Mouse (Mus musculus): ENCODE data around the gene Gm10643. TPM values are rescaled to one million over a fixed set of nuclear protein-coding genes. Genes with fewer than 3 reads are reported as not detected.
A peak's percentile ranks its signal among the peaks of the same experiment; 100 is the strongest.

The Gm10643 gene
- total RNA-seq, 2 experiments from 2014 or later = 2.6 to 3.3 TPM

- DNase-seq = no peak
- intact Hi-C loops (cut with DNase I) = no loop called here
Observed at GRCm38 (mm10) chr8:84072321-84072720, 7.4 kb upstream of the Gm10643 start.

- intact Hi-C loops (cut with DNase I) = no loop called here
- peak in 1 of 2 experiments; percentile 33 for DNase-seq
Observed at GRCm38 (mm10) chr8:84071921-84072320, 7.0 kb upstream of the Gm10643 start.

GRCm38 (mm10) chr8:84070667-84071066 is 5.7 kb upstream of the Gm10643 start:
- intact Hi-C loops (cut with DNase I) = no loop called here
- DNase-seq = no peak

- DNase-seq = no peak
- intact Hi-C loops (cut with DNase I) = no loop called here
Observed at GRCm38 (mm10) chr8:84070241-84070640, 5.3 kb upstream of the Gm10643 start.

GRCm38 (mm10) chr8:84069750-84070149 is 4.8 kb upstream of the Gm10643 start:
- DNase-seq = no peak
- intact Hi-C loops (cut with DNase I) = no loop called here

GRCm38 (mm10) chr8:84069169-84069568 is 4.2 kb upstream of the Gm10643 start:
- intact Hi-C loops (cut with DNase I) = no loop called here

GRCm38 (mm10) chr8:84068316-84069035 is 3.5 kb upstream of the Gm10643 start:
- intact Hi-C loops (cut with DNase I) = no loop called here
- no peak for DNase-seq

More at GRCm38 (mm10) chr8:84069169-84069568, 4.2 kb upstream of the Gm10643 start:
- no peak for DNase-seq

GRCm38 (mm10) chr8:84067911-84068310 is 3.0 kb upstream of the Gm10643 start:
- intact Hi-C loops (cut with DNase I) = no loop called here
- no peak for DNase-seq

GRCm38 (mm10) chr8:84067047-84067573 is 2.2 kb upstream of the Gm10643 start:
- intact Hi-C loops (cut with DNase I) = no loop called here

GRCm38 (mm10) chr8:84066291-84066930 is 1.5 kb upstream of the Gm10643 start, which contains the start of gene Rfx1:
Gene Rfx1, plus strand, starts transcription at chr8:84066834.
- intact Hi-C loops (cut with DNase I) = no loop called here

More at GRCm38 (mm10) chr8:84067047-84067573, 2.2 kb upstream of the Gm10643 start:
- peak; percentile 98 for DNase-seq

GRCm38 (mm10) chr8:84065457-84066072 is 628 bp upstream of the Gm10643 start:
- no peak for DNase-seq
- intact Hi-C loops (cut with DNase I) = no loop called here

More at GRCm38 (mm10) chr8:84066291-84066930, 1.5 kb upstream of the Gm10643 start, which contains the start of gene Rfx1:
- DNase-seq = peak; percentile 97 to 99

DNA sequence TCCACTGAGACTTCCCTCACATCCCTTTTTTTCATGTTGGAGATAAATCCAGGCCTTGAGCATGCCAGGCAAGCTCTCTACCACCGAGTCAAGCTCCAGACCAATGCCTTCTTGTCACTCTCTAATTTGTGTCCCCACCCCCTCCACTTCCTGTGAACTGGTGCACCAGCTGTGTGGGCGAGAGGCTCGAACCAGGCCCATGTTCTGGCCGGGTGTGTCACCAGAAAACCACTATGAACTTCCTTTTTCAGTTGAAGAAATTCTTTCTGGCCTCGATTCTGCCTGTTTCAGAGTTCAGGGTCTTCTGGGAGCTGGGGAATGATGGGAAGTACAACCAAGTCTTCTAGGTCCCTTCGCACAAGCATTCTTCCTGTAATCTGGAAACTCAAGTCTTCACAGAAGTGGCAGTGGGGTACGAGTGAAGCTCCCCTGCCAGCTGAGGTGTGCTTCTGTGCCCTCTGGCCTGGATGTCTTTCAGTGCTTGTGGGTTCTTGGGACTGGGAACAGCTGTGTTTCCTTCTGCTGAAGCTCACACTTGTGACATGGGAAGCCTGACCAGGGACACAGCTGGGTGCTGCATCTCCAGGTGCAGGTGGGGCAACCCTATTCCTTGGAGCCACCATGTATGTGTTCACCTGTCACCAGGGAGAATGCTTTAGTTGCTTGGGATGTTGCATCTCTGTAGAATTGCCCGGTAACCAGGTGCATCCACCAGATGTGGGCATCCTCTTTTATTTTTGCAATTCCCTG is 901 bp downstream of the Gm10643 start:
- intact Hi-C loops (cut with DNase I) = no loop called here
- no peak for DNase-seq

- DNase-seq = no peak
- intact Hi-C loops (cut with DNase I) = no loop called here
Observed at GRCm38 (mm10) chr8:84060245-84060644, 4.7 kb downstream of the Gm10643 start.

GRCm38 (mm10) chr8:84059226-84059625 is 5.7 kb downstream of the Gm10643 start:
- no peak for DNase-seq

DNA sequence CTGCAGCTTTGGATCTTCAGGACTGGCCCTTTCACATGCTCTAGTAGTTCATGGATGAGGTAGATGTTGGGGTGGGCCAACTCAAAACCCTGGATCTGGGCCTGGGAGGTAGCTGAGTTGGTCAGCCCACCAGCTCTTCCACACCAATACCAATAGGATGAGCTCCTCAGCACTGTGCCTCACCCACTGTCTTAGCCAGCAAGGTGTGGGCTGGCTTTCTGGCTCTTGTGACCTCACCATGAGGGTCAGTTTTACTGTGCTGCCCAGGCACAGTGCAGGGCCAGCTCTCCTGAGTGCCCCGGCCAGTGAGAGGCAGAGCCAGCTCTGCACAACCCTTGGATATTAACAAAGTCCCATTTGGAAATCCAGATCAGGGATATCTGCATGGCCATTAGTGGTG is 7.1 kb downstream of the Gm10643 start:
- intact Hi-C loops (cut with DNase I) = no loop called here

More at GRCm38 (mm10) chr8:84059226-84059625, 5.7 kb downstream of the Gm10643 start:
- intact Hi-C loops (cut with DNase I) = no loop called here

GRCm38 (mm10) chr8:84053229-84053628 is 11.7 kb downstream of the Gm10643 start:
- intact Hi-C loops (cut with DNase I) = no loop called here
- DNase-seq = no peak

More for the DNA sequence above, 7.1 kb downstream of the Gm10643 start:
- DNase-seq = no peak

GRCm38 (mm10) chr8:84052746-84053145 is 12.2 kb downstream of the Gm10643 start:
- intact Hi-C loops (cut with DNase I) = no loop called here
- DNase-seq = no peak

DNA sequence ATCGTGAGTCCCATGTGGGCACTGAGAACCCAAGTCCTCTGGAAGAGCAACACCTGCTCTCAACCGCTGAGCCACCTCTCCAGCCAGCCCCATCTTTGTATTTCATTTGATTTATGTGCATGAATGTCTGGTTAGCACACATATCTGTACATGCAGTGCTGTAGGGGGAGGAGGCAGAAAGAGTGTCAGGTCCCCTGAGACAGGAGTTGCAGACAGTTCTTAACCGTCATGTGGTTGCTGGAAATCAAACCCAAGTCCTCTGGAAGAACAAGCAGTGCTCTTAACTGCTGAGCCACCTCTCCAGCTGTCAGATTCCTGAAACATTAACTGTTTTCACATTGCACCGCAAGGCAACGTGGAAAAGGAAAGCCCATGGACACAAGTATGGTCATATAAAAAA is 16.8 kb downstream of the Gm10643 start:
- intact Hi-C loops (cut with DNase I) = no loop called here

DNA sequence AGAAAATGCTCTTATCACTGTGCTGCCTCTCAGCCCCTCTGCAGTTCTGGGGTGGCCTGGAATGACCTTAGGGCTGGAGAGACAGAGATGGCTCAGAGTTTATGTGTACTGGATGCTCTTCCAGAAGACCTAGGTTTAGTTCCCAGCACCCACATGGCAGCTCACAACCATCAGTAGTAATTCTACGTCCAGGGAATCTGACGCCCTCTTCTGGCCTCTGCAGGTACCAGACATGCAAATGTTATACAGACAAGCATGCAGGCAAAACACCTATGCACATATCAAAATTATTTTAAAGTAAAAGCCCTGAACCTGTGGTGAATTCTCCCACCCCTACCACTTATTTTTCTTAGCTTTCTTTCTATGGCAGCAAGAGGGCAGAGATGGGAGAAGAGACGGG is 18.4 kb downstream of the Gm10643 start:
- intact Hi-C loops (cut with DNase I) = no loop called here
- no peak for DNase-seq

More for the DNA sequence above, 16.8 kb downstream of the Gm10643 start:
- DNase-seq = no peak

- no peak for DNase-seq
- intact Hi-C loops (cut with DNase I) = loop anchor here (5.0 kb wide), 1 partner anchor 62 kb away; no protein-coding TSS in a partner anchor
Observed at GRCm38 (mm10) chr8:84044900-84045299, 20.0 kb downstream of the Gm10643 start, which contains the start of gene Rln3. Gene Rln3, minus strand, starts transcription at chr8:84045000.

All from heart, postnatal 14 days (tissue).